Mouse (Mus musculus): Measurements from ENCODE around the gene Sap30. TPM values are rescaled to one million over a fixed set of nuclear protein-coding genes. Genes with fewer than 3 reads are reported as not detected.
"Not testable (repeated sequence)": the region's sequence is repeated elsewhere in the genome, so short reads cannot be mapped to it uniquely, and the experiment has no call there.

Gene Sap30
- polyA plus RNA-seq, 1 experiment from 2014 or later = 89.9 TPM

DNA sequence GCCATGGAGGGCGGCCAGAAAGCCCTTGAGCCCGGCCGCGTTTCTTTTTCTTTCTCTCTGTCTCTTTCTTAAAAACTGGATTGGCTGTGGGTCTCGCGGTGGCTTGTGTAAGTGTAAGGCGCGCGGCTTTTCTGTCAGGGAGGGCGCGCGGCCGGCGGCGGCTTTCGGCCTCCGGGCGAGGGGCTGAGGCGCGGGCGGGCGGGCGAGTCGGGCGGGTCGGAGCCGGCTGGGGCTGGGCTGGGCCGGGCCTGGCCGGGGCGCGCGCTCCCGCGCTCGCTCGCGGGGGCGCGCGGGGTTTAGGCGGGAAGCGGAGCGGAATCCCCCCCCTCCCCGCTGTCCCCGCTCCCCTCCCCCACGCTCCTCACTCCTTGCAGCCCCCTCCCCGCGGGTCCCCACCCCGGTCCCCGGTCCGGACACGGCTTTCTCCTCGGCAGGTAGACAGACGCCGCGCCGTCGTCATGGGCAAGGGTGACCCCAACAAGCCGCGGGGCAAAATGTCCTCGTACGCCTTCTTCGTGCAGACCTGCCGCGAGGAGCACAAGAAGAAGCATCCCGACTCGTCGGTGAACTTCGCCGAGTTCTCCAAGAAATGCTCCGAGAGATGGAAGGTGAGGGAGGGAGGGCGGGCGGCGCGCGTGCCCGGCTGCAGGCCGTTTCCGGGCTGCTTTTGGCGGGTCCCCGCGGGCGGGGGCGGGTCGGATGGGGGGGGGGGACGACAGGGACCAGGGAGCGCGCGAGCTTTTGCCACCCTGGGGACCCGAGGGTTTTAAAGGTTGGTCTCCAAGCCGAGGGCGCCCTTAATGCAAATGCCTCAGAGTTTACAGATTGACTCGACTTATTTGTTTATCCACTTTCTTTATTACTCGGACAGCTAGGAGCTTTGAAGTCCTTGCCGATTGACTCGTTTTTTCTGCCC is 24.7 kb upstream of the Sap30 start:
- peak overlapping the region; percentile 74 for H3K4me2 ChIP-seq (replicated peaks)
- under 1% methylated on average over 65 of the region's 96 CpGs for WGBS
- peaks cover 9% of the 10 kb centered on the region for H3K4me1 ChIP-seq
- H3K27me3 ChIP-seq = no peaks in the 10 kb centered on the region
- no peaks in the 10 kb centered on the region for H3K9me3 ChIP-seq (replicated peaks)
- peak overlapping the region; percentile 100 for H3K27ac ChIP-seq
- peak overlapping the region; percentile 80 for H3K4me3 ChIP-seq
- 0 out of 2 replicates have a peak, but pooled peaks cover 5% of the 10 kb centered on the region for H3K36me3 ChIP-seq
- peak overlapping the region; percentile 97 for H3K9ac ChIP-seq
- peak; percentile 58 for ATAC-seq (ENCODE audit: low FRiP score)

DNA sequence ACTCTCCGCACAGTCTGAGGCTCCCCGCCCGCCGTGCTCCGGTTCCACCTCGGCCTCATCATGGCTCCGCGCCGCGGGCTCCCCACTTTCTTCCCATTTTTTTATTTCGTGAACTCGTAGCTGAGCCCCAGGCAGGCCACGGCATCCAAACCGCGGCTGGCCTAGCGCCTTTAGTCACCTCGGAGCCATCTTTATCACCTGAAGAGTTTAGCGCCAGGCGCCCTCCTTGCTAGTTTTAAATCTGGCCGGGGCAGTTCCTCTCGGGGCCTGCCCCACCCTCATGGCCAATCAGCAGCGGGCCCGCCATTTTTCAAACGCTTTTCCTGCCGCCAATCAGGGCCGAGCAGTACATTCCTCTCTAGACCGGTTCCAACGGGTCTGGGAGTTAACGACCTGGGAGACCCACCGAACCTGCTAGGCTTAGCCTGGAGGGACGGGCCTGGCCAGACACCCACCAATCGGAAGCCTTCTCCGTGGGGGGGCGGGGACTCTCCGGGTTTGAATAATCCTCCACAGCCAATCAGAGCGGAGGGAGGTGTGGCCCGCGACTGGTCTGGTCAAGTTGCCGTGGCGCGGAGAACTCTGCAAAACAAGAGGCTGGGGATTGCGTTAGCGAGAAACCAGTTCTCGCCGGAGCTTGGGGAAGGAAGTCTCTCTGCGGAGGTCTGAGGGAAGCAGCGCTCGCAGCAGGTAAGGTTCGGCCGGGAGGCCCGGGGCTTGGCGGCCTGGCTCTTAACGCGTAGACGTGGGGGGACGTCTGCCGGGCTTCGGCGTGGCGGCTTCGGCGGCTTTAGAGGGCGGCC is 23.9 kb upstream of the Sap30 start, which contains the start of gene Hmgb2:
Gene Hmgb2 (plus strand): TSS at position 592 of the 803 bp plus-strand sequence.
- Histone ChIP-seq H3K27ac (peak within 1 kb of the TSS; percentile 100), H3K9ac (peak within 1 kb of the TSS; percentile 97), H3K9me3 (replicated peaks) (no peaks in the 10 kb centered on the region), H3K4me3 (peak within 1 kb of the TSS; percentile 80), H3K4me2 (replicated peaks) (peak within 1 kb of the TSS; percentile 86), H3K27me3 (no peaks in the 10 kb centered on the region), H3K4me1 (peaks cover 9% of the 10 kb centered on the region), H3K36me3 (0 out of 2 replicates have a peak, but pooled peaks cover 5% of the 10 kb centered on the region)
- ATAC-seq (ENCODE audit: low FRiP score) = peak; percentile 100
- WGBS = under 1% methylated on average over 62 of the region's 63 CpGs

DNA sequence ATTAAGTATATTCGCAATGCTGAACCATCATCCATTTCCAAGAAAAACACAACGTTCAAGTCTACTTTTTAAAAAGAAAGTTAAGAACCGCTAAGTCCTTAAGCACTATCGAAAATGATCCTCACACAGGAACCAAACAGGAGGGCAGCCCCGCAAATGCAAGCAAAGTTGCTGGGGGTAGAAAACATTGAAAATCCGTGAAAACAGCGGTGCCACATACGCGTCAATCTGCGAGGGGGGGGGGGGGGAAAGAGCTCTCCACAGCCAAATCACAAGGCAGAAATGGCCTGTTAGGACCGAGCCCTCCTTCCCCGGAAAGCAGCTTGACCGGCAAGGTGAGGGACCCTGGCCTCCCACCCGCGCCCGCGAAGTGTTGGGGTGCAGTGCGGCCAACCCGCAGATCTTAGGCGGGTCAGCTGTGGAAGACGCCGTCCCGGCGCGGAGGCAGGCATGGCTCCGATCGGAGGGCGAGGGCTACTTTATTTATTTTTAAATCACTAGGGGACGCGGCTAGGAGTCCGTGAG is 23.2 kb upstream of the Sap30 start:
- Histone ChIP-seq H3K4me2 (replicated peaks) (peak overlapping the region; percentile 86), H3K4me1 (peaks cover 9% of the 10 kb centered on the region), H3K27me3 (no peaks in the 10 kb centered on the region), H3K9me3 (replicated peaks) (no peaks in the 10 kb centered on the region), H3K9ac (peak overlapping the region; percentile 75), H3K4me3 (peak overlapping the region; percentile 80), H3K36me3 (0 out of 2 replicates have a peak, but pooled peaks cover 3% of the 10 kb centered on the region), H3K27ac (peak overlapping the region; percentile 100)
- no peak; the same call in 1 of the 2 replicates for ATAC-seq (ENCODE audit: low FRiP score)
- 2% methylated on average over 31 of the region's 31 CpGs for WGBS

DNA sequence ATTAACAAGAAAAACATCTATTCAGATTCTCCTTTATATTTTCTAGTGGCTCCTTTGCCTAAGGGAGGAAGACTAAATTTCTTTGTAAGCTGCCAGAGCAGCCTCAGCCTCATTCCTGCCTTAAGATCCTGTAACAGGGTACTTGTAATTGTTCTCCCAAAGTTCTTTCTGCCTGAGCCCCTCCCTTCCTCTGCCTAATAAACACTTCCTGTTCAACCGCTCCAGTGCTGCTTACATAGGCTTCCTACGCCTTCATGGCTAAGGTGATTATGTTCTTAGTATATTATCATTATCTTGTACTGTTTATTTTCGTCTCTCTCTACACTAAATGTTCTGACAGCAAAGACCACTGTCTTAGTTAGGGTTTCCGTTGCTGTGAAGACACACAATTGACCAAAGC is 21.0 kb upstream of the Sap30 start:
- Histone ChIP-seq H3K4me1 (peaks cover 8% of the 10 kb centered on the region), H3K36me3 (no peaks in the 10 kb centered on the region)
- ATAC-seq (ENCODE audit: low FRiP score) = no peak

DNA sequence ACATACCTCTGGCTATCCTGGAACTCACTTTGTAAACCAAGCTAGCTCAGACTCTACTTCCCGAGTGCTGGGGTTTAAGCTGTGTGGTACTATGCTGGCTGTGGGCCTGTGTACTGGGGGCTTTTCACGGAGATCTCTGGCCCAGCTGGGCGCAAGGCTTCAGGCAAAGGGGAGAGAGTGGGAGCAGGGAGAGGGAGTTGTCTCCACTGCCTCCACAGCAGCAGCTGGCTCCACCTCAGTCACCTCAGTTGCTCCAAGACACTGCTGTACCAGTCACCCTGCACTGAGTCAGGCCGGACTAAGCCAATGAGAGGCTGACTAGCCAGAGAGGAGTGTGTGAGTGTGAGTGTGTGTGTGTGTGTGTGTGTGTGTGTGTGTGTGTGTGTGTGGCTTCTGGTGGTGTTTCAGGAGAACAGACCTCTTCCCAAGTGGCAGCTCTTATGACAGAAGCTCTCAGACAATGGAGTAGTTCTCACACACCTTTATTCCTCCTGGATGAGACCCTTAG is 19.9 kb upstream of the Sap30 start:
- no peak overlapping the region for H3K9ac ChIP-seq
- H3K4me2 ChIP-seq (replicated peaks) = no peak overlapping the region
- no peaks in the 10 kb centered on the region for H3K36me3 ChIP-seq
- no peaks in the 10 kb centered on the region for H3K27me3 ChIP-seq
- no peak overlapping the region for H3K27ac ChIP-seq
- H3K4me3 ChIP-seq = no peak overlapping the region
- 83% methylated on average over 4 of the region's 4 CpGs for WGBS
- H3K4me1 ChIP-seq = no peaks in the 10 kb centered on the region
- H3K9me3 ChIP-seq (replicated peaks) = no peaks in the 10 kb centered on the region
- no peak for ATAC-seq (ENCODE audit: low FRiP score)

More for the DNA sequence above, 21.0 kb upstream of the Sap30 start:
- Histone ChIP-seq H3K9ac (no peak overlapping the region), H3K27me3 (no peaks in the 10 kb centered on the region), H3K4me2 (replicated peaks) (no peak overlapping the region), H3K4me3 (no peak overlapping the region), H3K9me3 (replicated peaks) (no peaks in the 10 kb centered on the region), H3K27ac (no peak overlapping the region)
- WGBS = 87% methylated on average over 4 of the region's 4 CpGs

DNA sequence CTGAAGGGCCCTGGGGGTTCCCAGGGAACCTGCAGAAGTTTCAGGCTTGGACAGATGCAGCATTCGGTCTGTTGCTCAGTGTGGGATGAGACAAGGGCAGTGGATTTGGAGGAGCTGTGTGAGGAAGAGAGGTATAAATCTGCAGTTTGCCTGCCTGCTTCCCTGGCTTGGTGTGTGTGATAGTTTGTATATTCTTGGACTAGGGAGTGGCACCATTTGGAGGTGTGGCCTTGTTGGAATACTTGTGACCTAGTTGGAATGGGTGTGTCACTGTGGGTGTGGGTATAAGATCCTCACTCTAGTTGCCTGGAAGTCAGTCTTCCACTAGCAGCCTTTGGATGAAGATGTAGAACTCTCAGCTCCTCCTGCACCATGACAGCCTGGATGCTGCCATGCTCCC is 17.8 kb upstream of the Sap30 start:
- not testable (repeated sequence) for H3K4me3 ChIP-seq; H3K27me3 ChIP-seq; H3K4me2 ChIP-seq (replicated peaks); H3K36me3 ChIP-seq; ATAC-seq (ENCODE audit: low FRiP score); H3K4me1 ChIP-seq; H3K9ac ChIP-seq; H3K27ac ChIP-seq; H3K9me3 ChIP-seq (replicated peaks)
- WGBS = 90% methylated on average over 1 of the region's 1 CpGs

DNA sequence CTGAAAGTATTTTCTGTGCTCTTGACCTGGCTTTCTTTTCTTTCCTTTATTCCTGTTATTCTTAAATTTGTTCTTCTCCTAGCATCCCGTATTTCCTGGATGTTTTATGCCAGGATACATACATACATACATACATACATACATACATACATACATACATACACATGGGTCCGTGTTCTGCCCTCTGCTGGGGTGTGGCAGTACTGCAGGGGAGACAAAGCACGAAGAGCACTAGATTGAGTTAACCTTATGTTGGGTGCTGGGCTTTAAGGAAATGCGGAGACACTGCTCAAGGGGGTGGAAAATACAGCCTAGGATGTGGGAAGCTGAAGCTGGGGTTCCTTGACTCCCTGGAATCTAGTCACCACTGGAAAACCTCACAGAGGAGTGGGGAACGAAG is 16.0 kb upstream of the Sap30 start:
- ATAC-seq (ENCODE audit: low FRiP score) = no peak

DNA sequence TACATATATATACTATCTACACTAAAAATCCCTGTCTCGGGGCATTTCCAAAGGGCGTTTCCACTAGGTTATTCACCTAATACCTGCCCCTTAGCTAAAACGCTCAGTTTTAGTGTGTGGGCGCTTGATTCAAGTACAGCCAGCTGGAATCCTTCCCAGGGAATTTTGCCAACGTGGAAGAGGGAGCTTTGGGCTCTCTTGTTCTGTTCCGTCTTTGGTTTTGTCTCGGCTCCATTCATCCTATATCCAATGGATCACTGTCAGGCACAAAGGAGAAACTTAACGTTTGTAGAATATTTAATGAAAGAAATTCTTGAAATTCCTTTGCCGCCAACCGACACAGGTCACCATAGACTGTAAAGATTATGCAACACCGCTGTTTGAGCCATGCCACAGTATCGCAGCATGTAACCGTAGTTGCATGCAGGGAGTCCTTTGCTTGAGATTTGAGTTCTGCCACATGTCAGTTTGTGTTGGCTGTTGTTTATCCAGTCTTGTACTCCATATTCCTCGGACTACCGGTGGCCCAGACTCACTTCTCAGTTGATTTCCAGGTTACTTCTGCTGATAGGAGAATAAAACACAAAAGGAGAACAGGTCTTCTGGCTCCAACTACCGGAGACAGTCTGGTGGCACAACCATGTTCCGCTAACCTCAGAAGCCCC is 11.3 kb upstream of the Sap30 start:
- no peaks in the 10 kb centered on the region for H3K36me3 ChIP-seq
- no peaks in the 10 kb centered on the region for H3K9me3 ChIP-seq (replicated peaks)
- peak; percentile 71 for ATAC-seq (ENCODE audit: low FRiP score)
- peak overlapping the region; percentile 19 for H3K4me2 ChIP-seq (replicated peaks)
- H3K4me1 ChIP-seq = peaks cover 9% of the 10 kb centered on the region; the same call in 1 of the 2 replicates
- no peak overlapping the region for H3K9ac ChIP-seq
- WGBS = 40% methylated on average over 17 of the region's 17 CpGs
- 0 out of 2 replicates have a peak overlapping the region, but pooled peaks have one; percentile 23 for H3K27ac ChIP-seq
- H3K4me3 ChIP-seq = no peak overlapping the region
- no peaks in the 10 kb centered on the region for H3K27me3 ChIP-seq

More for the DNA sequence above, 16.0 kb upstream of the Sap30 start:
- H3K27me3 ChIP-seq = no peaks in the 10 kb centered on the region
- no peak overlapping the region for H3K4me3 ChIP-seq
- peaks cover 6% of the 10 kb centered on the region; the same call in 1 of the 2 replicates for H3K4me1 ChIP-seq
- H3K9ac ChIP-seq = no peak overlapping the region
- no peaks in the 10 kb centered on the region for H3K36me3 ChIP-seq
- H3K27ac ChIP-seq = no peak overlapping the region
- H3K9me3 ChIP-seq (replicated peaks) = no peaks in the 10 kb centered on the region
- WGBS = 49% methylated on average over 5 of the region's 5 CpGs
- H3K4me2 ChIP-seq (replicated peaks) = no peak overlapping the region

DNA sequence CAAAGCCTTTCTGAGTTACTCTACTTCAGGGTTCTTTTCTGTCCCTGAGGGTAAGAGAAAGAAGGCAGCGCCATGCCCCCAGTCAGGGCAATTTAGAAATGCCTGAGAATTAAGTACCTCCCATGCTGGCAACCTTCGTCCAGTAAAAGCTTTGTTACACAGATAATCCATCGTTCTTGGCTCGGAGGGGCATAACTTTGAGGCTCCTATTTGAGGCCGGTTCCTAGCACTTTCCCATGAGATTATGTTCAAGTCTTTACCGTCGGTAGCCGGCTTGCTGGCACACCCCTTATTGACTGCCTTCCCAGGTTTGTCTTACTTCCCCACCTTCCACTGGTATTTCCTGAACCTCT is 10.8 kb upstream of the Sap30 start:
- peak; percentile 24; the same call in 1 of the 2 replicates for ATAC-seq (ENCODE audit: low FRiP score)
- WGBS = 47% methylated on average over 8 of the region's 8 CpGs

DNA sequence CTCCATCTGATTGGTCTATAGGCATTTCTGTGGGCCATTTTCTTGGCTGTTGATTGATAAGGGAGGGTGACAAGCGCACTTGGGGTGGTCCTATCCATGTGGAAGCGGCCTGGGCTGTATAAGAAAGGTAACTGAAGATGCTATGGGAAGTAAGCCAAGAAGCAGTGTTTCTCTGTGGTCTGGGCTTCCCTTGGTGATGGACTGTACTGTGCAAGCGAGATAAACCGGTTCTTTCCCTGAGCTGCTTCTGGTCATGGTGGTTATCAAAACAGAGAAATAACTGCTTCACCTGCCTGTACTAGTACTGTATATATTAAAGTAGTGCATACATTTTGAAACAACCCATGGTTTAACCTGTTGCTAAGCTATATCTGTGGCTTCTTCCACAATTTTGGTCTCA is 4.2 kb upstream of the Sap30 start:
- Histone ChIP-seq H3K27me3 (no peaks in the 10 kb centered on the region), H3K27ac (no peak overlapping the region), H3K9me3 (replicated peaks) (no peaks in the 10 kb centered on the region), H3K4me3 (no peak overlapping the region), H3K4me1 (no peaks in the 10 kb centered on the region), H3K4me2 (replicated peaks) (no peak overlapping the region), H3K36me3 (no peaks in the 10 kb centered on the region), H3K9ac (no peak overlapping the region)
- no peak for ATAC-seq (ENCODE audit: low FRiP score)
- 93% methylated on average over 4 of the region's 4 CpGs for WGBS

More for the DNA sequence above, 10.8 kb upstream of the Sap30 start:
- Histone ChIP-seq H3K4me2 (replicated peaks) (peak overlapping the region; percentile 19; the same call in 1 of the 2 replicates), H3K27me3 (no peaks in the 10 kb centered on the region), H3K36me3 (no peaks in the 10 kb centered on the region), H3K9ac (no peak overlapping the region), H3K4me3 (no peak overlapping the region), H3K4me1 (peaks cover 9% of the 10 kb centered on the region; the same call in 1 of the 2 replicates), H3K9me3 (replicated peaks) (no peaks in the 10 kb centered on the region), H3K27ac (0 out of 2 replicates have a peak overlapping the region, but pooled peaks have one; percentile 23)

DNA sequence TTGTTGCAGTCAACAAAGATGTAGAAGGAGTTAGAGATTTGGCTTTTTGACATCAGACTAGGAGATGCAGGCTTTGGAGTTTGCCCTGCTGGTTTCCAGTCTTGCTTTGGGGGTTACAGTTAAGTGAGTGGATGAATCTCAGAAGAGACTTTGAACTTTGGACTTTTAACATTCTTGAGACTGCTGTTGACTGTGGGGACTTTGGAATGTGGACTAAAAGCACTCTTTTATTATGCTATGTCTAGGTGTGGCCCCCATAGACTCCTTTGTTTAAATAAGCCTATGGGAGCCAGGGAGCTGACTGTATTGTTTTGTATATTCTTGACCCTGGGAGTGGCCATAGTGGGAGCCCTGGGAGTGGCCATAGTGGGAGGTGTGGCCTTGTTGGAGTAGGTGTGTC is 2.2 kb upstream of the Sap30 start:
- H3K27ac ChIP-seq = no peak overlapping the region
- no peaks in the 10 kb centered on the region for H3K27me3 ChIP-seq
- H3K9me3 ChIP-seq (replicated peaks) = no peaks in the 10 kb centered on the region
- no peak overlapping the region for H3K4me2 ChIP-seq (replicated peaks)
- H3K9ac ChIP-seq = no peak overlapping the region
- H3K4me3 ChIP-seq = no peak overlapping the region
- no peaks in the 10 kb centered on the region for H3K36me3 ChIP-seq
- no peak for ATAC-seq (ENCODE audit: low FRiP score)
- H3K4me1 ChIP-seq = peaks cover 7% of the 10 kb centered on the region
